Mouse (Mus musculus) cerebellum, postnatal 14 days (tissue): ENCODE measurements around the gene Chrm3.

ENCODE experiments used
- DNase-seq, 2 experiments: peaks; one replicate each; pipeline ENCODE4 v3.0.0; 2021; ENCODE audit warnings: mixed read lengths in 2 of 2

Gene Chrm3

GRCm38 (mm10) chr13:9888284-9888683 lies 472.4 kb downstream of the Chrm3 start:
- DNase-seq: no peak

DNA sequence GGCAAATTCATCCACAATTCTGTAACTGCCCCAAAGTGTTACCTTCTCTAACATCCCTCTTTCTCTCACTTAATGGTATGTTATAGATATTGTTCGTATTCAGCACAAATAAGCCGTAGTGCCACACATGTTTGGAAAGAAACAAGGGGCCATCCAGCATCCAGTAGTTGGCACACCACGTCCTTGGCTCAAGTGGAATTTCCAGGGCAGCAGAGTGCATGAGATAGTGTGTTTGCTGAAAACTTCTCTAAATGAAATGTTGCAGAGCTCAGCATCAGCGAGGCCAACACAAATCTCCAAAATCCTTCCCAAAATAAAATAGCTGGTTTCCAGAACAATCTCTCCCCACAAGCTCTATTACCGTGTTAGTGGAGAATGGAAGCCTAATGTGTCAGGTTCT lies 473.4 kb downstream of the Chrm3 start:
- no peak for DNase-seq

DNA sequence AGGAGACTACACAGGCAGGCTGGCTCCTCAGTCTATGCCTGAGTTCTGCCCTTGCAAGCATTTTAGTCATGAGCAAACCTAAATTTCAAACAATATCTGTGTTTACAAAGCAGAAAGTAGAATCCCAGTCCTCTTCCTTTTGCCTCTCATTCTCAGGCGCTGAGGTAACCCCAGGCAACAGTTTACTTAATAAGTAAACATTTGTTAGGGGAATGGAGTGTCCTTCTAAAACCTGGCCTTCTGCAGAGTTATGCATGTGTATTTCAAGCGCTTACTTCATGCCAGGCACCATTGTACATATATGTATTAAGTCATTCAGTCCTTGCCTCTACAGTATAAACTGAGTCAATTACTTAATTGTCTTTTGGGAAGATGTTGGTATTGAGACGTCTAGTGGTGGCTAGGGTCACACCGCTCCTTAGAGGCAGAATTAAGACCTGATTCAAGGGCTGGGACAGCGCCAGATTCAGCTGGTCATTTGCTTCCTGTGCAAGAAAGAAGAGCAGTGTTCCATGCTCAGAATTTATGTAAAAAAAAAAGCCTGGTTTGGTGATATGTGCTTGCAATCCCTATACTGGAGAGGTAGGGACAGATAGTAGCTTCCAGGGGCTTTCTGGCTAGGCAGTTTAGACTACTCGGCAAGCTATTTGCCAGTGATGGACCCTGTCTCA lies 474.0 kb downstream of the Chrm3 start:
- DNase-seq: peak in 1 of 2 experiments; percentile 19

DNA sequence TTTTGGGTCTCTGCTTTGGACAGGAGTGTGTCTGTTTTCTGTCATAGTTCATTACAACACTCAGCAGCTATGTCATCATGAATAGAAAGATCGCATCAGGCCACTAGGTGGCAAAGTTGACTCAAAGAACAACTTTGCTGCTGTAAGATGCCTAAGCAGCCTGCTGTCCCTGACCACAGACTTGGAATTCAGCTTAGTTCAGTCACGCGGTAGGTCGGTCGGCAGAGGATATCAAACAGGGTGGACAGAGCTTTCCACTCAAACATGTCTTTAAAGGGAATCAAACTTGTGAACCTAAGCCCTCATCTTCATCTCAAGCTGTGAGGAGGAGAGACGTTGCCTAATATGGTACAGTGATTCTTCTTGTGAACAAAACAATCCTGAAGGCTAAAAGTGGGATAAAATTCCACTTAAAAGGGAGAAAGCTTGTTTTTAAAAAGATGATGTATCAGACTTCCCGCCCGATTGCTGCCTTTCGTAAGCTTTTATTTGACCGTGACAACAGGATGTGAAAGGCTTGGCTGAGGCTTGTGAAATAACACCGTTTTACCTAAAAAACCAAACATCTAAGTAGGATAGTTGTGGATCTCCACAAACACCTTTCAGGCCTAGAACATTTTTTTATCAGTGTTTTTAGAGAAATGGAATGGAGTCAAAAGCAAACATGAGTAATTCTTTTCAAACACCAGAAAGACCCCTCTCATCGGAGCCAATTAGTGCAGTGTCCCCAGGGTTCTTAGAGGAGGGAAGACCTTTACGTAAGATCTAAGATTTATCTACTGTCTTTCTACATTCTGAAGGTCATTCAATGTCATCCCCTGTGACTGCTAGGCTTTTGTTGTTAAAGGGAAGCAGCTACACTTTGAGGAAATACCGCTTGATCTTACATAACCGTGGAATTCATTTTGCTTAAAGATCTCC lies 478.0 kb downstream of the Chrm3 start:
- DNase-seq: peak; percentile 85 to 86

- no peak for DNase-seq
Observed at GRCm38 (mm10) chr13:9881930-9882329, 478.7 kb downstream of the Chrm3 start.

- peak; percentile 28 to 58 for DNase-seq
Observed at GRCm38 (mm10) chr13:9880401-9880800, 480.2 kb downstream of the Chrm3 start.

GRCm38 (mm10) chr13:9878596-9879010 lies 482.0 kb downstream of the Chrm3 start:
- DNase-seq: no peak

DNA sequence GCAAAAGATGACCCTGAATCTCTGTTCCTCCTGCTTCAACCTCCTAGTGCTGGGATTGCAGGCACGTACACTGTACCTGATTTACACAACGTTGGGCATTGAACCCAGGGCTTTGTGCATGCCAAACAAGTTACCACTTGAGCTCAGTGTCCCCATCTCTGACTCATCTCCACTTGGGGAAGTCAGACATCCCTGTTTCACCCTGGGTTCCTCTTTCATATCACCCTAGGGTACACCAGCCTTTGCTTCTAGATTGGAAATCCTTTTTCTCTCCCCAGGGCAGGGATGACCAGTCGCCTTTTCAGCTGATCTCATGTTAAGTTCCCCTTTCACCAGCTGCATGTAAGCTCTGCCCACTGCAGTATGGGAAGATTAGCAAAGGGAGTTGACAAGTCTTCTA lies 487.3 kb downstream of the Chrm3 start:
- no peak for DNase-seq

DNA sequence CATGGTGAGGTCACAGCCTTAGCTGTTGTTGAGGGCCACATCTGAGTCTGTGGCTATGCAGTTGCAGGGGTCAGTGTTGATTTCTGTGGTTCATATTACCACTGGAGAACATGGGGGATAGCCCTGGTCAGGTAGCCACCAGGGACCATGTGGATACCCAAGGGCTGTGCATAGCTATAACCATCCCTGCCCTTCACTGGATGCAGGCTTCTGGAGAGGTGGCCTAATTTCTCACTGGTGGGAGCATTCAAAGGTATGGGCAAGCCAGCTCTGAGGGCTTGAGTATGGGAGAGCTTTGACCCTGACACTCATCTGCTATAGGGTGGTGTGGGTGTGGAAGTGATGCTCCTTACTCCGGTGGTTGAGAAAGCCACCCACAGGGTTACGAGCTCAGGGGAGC lies 494.5 kb downstream of the Chrm3 start:
- DNase-seq: no peak

GRCm38 (mm10) chr13:9847515-9847914 lies 513.1 kb downstream of the Chrm3 start:
- no peak for DNase-seq

GRCm38 (mm10) chr13:9846543-9847434 lies 513.9 kb downstream of the Chrm3 start:
- DNase-seq: peak; percentile 76 to 80

GRCm38 (mm10) chr13:9834146-9834679 lies 526.4 kb downstream of the Chrm3 start:
- DNase-seq: peak; percentile 65 to 78

GRCm38 (mm10) chr13:9826227-9826626 lies 534.4 kb downstream of the Chrm3 start:
- DNase-seq: peak; percentile 41 to 64
